Mouse (Mus musculus): ENCODE data around the gene Nuak2.
A peak's percentile ranks its signal among the peaks of the same experiment; 100 is the strongest.

Nuak2 gene

DNA sequence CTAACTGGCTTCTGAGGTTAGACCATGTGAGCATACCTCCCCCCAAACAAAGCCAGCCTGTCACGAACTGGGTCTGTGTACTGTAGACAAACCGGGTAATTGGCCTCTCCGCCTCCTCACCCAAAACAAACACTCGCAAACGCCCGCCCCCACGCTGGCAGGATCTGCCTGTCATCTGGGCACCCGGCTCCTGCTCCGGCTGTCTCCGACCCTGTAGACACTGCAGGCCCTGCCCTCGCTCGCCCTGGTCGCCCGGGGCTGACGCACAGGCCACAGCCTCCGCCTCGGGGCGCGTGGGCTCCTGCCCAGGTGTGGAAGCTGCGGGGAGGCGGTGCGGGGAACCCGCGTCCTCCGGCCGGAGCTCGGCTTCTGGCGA, 17.5 kb upstream of the Nuak2 start, which contains the start of gene Klhdc8a:
Gene Klhdc8a (plus strand): TSS at position 202 of the 376 bp plus-strand sequence.
- DNase-seq (ENCODE audit: low read depth, low spot score) = peak; percentile 88

DNA sequence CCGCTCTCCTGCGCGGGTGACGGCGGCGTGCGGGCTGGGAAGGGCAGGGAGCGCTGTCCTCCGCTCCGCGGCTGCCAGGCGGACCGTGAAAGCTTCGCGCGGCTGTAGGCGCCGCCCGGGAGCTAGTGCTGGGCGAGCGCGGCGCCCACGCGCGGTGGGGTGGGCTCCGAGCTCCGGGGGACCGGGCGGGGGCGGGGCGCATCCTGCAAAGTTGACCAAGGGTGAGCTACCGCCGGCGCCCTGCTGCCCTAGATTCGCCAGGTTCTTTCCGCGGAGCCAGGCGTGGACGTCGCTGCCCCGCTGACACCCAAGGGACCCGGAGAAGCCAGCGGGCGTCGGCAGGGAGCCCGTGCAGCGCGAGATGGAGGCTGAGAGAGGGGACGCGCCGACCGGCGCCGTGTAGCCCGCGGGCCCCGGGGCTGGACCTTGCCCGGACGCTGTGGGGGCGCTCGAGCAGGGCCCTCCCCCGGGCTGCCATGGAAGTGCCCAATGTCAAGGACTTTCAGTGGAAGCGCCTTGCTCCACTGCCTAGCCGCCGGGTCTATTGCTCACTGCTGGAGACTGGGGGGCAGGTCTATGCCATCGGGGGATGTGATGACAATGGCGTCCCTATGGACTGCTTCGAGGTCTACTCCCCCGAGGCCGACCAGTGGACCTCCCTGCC, 17.0 kb upstream of the Nuak2 start:
- peak; percentile 63 for DNase-seq (ENCODE audit: low read depth, low spot score)

DNA sequence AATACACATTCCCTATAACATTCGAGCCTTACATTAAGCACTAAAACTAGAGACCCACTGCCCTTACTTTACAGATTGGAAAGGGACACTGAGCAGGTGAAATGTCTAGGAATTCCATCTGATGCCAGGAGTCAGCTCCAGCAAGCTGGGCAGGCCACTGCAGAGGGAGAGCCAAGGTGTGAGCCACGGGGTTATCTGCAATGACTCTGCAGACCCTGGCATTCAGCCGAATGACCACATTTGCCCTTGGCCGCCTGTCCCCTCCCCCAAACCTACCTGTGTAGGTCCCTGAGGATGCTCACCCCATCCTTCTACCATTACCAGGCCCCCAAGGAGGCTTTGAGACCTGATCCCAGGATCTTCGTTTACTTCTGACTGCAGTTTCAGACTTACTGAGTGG, 16.2 kb upstream of the Nuak2 start:
- no peak for DNase-seq (ENCODE audit: low read depth, low spot score)

DNA sequence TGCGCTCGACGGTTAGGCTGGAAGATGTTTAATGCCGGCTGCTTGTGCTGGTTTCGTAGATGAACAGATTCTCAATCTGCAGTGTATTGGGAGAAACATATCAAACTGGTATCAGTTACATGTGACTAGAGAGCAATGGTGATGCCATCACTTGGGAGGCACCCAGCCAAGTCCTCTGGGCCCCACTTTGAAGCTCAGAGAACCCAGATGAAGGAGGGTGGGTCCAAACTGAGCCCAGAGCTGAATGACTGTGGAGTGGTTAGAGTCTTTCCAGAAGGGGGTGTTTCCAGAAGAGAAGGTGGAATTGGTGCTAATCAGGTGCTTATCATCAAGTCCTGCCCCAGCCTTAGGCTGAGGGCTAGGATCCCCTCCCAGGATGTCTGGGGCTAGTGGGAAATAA, 14.7 kb upstream of the Nuak2 start:
- no peak for DNase-seq (ENCODE audit: low read depth, low spot score)

DNA sequence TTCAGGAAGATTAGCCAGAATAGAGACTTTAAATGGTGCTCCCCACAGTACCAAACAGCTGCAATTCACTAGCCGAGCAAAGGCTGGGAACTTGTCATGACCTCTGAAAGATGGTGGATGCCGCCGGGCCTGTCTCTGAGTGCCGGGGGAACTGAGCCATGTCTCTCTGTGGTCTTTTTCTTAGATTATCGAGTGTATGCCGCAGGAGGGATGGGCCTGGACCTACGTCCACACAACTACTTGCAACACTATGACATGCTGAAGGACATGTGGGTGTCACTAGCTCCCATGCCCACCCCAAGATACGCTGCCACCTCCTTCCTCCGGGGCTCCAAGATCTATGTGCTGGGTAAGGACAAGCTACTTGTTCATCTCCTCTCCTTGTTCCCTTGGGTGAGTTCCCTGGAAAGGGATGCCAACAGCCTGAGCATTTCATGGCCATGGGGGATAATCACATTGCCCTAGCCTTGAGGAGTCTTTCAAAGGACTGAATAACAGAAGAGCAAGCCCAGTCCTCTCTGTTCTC, 13.5 kb upstream of the Nuak2 start:
- no peak for DNase-seq (ENCODE audit: low read depth, low spot score)

- DNase-seq (ENCODE audit: low read depth, low spot score) = no peak
These were observed 11.2 kb upstream of the Nuak2 start for GRCm38 (mm10) chr1:132304618-132305214.

DNA sequence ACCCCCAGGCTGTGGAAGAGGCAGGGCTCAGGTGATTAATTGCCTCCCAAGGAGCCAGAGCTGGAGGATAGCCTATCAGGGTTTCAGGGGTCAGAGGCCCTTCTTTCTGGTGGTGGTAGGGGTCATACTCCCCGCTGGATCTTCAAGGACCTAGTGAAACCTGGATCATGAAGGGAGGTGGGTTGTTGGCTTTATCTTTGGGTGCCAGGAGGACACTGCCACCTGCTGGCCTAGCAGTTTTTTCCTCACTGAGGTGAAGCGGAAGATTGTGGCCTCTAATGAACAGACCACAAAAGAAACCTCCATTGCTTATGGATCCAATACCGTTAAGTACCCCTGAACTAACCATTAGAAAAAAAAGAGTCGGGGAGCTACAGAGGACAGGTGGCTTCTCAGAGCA, 9.8 kb upstream of the Nuak2 start:
- peak; percentile 72 for DNase-seq (ENCODE audit: low read depth, low spot score)

GRCm38 (mm10) chr1:132306808-132307207, 9.1 kb upstream of the Nuak2 start:
- no peak for DNase-seq (ENCODE audit: low read depth, low spot score)

GRCm38 (mm10) chr1:132307962-132308361, 8.0 kb upstream of the Nuak2 start:
- peak; percentile 63 for DNase-seq (ENCODE audit: low read depth, low spot score)

DNA sequence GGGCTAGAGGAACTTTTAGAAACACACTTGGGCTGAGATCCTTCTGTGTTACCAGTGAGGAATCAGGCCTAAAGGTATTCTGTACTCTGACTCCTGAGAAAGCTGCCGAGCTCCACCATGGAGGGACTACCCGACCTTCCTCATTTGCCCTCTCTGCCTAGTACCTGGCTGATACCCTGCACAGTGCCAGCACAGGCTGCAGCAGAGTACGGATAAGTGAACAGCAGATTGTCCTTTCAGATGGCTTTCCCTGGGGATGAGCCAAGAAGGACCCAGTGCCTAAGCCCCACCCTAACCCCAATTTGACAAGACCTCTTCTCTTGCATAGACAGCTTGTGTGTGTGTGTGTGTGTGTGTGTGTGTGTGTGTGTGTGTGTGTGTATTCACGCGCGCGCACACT, 7.3 kb upstream of the Nuak2 start:
- no peak for DNase-seq (ENCODE audit: low read depth, low spot score)

DNA sequence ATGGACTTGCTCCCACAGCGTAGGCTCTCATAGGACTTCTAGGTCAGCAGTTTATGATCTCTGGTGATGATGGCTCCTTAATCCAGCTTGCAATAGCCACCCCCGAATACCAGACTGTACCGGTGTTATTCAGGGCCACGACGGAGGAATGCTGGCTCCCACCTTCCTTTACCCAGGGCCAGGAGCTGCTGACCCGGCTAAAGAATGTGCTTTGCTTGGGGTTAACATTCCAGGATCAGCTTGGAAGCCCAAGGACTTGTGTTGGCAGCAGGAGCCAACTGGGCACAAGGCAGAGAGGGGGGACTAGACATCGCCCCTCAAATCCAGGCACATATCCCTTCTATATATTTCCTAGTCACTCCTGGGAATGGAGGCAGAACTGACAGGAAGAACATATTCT, 5.2 kb upstream of the Nuak2 start:
- DNase-seq (ENCODE audit: low read depth, low spot score) = no peak

DNA sequence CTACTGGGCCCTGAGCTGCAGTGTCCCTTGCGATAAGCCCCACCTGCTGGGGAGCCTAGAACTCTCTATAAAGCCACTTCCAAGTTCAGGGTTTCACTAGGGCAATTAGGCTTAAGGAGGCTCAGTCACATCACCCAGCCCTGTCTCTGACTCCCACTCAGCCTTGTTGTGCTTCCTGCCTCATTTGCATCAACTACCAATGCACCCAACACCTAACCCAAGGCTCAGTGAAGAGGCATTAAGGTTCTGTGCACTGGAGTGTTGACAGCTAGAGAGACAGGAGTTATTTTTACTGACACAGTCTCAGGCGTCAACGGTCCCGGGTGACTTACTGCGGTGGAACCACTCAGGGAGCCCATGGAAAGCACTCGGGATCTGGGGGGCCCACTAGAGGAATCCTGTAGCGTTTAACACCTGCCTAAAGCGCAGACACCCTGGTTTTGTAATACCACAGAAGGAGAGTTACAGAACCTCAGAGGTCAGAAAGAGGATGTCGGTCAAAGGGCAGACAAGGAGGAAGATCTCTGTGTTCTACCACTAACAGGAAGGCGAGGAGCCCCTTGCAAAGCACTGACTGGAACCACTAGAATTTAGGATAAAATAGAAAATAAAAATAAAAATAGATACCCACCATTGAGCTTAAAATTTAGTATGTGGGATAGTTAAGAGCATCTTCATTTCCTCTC, 4.6 kb upstream of the Nuak2 start:
- DNase-seq (ENCODE audit: low read depth, low spot score) = no peak

GRCm38 (mm10) chr1:132312043-132312442, 3.9 kb upstream of the Nuak2 start:
- DNase-seq (ENCODE audit: low read depth, low spot score) = no peak

- peak; percentile 80 for DNase-seq (ENCODE audit: low read depth, low spot score)
These were observed 3.2 kb upstream of the Nuak2 start for GRCm38 (mm10) chr1:132312703-132313102.

DNA sequence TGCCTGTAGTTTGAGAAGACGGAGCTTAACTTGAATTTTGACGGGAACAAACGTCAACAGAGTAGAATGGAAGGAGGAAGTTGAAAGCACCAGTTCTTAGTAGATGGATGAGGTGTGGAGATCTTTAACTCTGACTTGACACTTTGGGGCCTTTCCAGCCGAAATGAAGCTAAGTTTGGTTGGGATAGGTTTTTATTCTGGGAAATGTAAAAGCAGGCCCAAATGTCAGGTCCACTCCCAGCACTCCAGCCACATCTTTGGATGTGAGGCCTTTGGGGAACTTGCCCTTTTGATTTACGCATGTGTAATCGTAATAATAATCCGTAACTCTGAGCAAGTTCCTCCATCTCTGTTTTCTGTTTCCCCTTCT, 684 bp downstream of the Nuak2 start:
- no peak for DNase-seq (ENCODE audit: low read depth, low spot score)

GRCm38 (mm10) chr1:132317413-132317812, 1.5 kb downstream of the Nuak2 start:
- DNase-seq (ENCODE audit: low read depth, low spot score) = no peak

- DNase-seq (ENCODE audit: low read depth, low spot score) = no peak
These were observed 2.3 kb downstream of the Nuak2 start for GRCm38 (mm10) chr1:132317894-132318863.

DNA sequence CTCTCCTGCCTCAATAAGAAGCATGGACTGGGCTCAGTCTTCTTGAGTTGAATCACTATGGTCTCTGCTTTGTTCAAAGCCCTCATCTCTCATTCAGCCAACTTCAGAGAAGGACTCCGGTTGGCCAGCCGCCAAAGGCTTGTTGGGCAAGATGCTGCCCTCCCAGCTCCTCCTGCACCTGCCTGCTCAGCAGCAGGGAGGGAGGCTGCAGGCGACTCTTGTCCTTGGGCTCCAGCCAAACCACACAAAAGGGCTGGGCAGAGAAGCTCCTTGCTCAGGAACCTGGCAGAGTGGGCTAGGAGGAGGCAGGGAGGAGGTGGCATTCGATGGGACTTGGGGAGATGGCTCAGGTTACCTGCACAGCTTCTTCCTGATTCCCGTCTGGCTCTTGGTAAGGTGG, 3.3 kb downstream of the Nuak2 start:
- DNase-seq (ENCODE audit: low read depth, low spot score) = peak; percentile 86

- DNase-seq (ENCODE audit: low read depth, low spot score) = no peak
These were observed 6.1 kb downstream of the Nuak2 start for GRCm38 (mm10) chr1:132321821-132322580.

GRCm38 (mm10) chr1:132322711-132323542, 7.0 kb downstream of the Nuak2 start:
- DNase-seq (ENCODE audit: low read depth, low spot score) = no peak
